Mouse (Mus musculus) thymus, postnatal 25 days (tissue): Measurements from ENCODE around the gene Pik3ip1.

Experiments used
- DNase-seq: peaks from one replicate; pipeline ENCODE4 v3.0.0; 2022

The Pik3ip1 gene

DNA sequence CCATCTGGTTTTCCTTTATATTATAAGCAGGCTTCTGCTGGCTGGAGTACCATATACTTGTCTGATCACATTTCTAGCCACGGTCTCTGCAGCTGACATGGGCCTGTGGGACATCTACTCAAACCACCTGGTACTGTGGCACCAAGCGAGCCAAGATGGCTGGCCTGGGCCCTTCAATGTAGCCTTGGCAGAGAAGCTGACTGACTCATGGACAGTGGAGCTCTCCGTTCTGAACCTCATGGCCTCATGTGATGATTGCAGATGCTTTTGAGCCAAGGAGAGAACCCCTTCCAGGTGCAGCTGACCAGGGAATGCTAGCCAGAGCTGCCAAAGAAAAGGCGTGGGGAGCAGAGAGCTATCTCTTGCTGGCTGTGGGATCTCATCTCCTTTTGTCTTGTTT lies 24.4 kb upstream of the Pik3ip1 start:
- DNase-seq = no peak

DNA sequence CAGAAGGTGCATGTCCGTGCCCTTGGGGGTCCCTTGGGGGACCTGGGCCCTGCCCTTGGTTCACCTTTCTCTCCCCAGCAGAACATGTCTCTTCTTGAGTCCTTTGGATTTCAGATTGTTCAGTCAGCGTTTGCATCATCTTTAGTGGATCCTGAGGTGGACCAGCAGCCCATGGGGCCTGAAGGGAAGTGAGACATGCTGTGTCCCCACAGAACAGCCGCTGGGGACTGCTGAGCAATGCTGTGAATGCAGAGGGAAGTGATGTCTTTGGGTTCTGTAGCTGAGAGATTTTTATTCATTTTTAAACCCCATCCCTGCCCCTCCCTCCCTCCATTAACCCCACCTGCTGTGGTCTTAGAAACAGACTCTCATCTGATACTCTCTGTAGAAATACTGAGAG lies 22.3 kb upstream of the Pik3ip1 start:
- no peak for DNase-seq

DNA sequence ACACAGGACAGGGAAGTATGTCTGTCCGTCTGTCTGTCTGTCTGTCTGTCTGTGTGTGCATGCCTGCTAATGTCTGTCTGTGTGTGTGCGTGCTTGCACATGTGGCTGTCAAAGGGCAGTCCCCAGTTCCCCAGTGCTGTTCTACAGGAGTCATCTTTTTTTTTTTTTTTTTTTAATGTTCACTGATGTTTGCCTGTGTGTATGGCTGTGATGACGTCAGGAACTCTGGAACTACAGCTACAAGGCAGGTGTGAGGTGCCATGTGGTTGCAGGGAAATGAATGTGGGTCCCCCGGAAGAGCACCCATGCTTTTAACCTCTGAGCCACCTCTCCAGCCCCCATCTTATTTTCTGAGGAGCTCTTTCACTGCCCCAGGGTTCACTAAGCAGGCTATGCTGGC lies 20.3 kb upstream of the Pik3ip1 start:
- peak; percentile 50 for DNase-seq

DNA sequence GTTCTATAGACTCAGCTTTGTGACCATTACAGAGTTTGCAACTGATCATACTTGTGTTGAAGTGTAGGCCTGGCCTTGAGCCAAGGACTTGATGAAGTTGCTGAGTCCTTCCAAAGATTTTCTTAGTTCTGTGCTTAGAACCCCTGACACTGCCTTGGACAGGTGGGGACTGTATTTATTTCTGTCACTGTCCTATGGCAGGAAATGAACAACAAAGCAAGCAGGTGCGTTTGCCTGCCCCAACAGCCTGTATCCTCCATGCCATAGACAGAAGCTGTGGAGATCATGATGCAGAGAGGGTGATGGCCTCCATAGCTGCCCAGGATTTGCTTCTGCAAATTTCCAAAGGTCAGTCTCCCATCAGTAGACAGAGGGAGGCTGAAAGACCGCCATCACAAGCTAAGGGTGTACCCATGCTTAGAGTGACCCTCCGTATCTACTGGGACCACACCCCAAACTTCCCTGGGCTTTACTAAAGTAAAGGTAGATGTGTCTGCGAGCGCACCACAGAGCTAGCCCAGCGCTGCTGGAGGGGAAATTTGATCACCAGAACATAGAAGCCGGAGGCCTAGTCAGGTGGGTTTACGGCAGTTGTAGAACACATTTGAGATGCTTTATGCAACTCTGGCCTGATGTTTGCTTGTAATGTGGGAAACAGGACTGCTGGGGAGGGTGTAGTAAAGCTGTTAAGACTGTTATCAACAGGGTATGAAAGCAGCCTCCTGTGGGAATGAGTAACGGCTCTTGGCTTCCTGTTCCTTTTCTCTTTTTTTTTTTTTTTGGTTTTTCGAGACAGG lies 19.2 kb upstream of the Pik3ip1 start:
- DNase-seq = peak; percentile 59

DNA sequence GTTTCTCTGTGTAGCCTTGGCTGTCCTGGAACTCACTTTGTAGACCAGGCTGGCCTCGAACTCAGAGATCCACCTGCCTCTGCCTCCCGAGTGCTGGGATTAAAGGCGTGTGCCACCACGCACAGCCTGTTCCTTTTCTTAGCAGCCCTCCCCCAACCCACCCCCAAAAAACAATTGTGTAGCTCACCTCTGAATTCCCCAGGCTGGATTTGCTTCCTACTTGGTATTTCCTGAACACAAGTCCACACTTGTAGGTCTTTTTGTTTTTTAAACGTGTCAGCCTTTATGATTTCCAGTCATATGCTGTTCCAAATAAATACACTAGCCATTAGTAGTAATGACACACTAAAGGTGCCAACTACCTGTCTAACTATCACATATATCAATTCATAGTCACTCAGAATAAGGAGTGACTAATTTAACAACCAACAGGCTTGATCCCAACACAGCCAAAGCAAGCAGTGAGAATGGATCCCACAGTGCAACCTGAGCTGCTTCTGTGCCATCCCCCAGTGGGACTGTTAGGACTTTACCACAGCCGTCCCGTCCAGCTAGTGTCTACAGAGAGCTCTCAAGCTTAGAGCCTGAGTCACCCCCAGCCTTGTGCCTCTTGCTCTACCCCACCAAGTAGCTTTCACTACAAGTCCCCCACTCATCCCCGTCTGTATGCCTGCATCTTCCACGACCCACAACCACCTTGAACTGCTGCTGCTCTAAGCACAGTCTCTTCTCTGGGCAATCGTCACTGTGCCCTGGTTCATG lies 18.4 kb upstream of the Pik3ip1 start:
- no peak for DNase-seq

DNA sequence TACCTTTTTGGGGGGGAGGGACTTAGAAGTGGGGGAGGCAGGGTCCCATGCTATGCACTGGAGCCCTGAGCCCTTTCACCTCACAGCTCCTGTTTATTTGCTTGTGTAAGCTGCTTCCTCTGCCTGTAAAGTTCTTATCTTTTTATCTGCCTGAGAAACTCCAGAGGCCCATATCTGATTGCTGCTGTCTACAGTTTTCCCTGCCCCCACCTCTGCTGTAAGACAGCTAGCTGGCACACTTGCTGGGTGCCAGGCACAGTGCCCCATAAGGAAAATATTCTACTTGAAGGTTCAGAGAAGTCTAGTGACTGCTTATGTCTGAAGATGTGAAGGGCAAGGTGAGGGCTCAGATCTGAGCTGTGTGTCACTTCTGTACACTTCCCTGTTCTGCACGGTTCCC lies 16.9 kb upstream of the Pik3ip1 start:
- DNase-seq = peak; percentile 62

DNA sequence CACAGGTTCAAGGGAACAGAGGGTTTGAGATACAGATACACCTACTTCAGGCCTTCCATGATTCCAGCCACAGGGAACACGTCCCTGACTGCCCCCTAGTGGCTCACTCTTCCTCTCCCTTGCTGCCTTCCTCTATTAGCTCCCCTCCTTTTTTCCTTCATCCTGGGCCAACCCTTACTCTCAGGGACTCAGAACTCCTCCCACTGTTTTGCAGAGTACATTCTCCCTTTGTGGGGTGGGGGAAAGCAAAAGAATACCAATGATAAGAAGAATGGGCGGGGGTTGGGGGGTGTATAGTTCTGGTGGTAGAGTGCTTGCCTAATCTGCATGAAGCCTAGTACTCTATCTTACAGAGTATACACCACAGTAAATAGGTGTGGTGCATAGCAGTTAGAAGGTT lies 16.1 kb upstream of the Pik3ip1 start:
- peak; percentile 70 for DNase-seq

DNA sequence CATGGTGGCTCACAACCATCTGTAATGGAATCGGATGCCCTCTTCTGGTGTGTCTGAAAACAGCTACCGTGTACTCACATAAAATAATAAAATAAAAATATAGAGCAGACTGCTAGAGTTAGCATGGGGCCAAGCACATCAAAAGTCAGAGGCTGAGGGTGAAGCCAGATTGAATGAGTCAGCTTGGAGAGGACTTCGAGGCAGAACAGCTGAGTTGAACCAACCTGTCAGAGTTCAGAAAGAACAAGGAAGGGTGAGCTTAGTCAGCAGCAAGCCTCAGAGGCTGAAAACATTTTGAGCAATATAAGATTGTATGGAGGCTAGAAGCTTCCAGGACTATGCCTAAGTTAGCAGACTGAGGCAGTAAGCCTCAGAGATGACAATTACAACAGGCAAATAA lies 11.9 kb upstream of the Pik3ip1 start:
- DNase-seq = no peak

DNA sequence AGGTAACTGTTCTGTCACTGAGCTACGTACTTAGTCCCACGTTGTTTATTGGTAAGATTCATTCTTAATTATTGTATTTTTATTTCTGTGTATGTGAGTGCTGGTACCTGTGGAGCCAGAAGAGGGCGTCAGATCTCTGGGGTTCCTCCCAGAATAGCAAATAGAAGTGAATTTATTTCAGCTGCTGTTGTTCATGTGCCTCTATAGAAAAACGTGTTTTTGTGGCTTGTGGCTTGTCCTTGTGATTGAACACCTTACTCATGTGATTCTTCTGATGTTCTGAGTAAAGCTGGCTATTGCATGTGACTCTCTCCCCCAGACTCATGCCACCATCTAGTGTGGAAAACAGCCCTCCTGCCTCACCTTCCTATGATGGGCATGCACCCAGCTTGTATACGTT lies 1.9 kb upstream of the Pik3ip1 start:
- peak; percentile 49 for DNase-seq

DNA sequence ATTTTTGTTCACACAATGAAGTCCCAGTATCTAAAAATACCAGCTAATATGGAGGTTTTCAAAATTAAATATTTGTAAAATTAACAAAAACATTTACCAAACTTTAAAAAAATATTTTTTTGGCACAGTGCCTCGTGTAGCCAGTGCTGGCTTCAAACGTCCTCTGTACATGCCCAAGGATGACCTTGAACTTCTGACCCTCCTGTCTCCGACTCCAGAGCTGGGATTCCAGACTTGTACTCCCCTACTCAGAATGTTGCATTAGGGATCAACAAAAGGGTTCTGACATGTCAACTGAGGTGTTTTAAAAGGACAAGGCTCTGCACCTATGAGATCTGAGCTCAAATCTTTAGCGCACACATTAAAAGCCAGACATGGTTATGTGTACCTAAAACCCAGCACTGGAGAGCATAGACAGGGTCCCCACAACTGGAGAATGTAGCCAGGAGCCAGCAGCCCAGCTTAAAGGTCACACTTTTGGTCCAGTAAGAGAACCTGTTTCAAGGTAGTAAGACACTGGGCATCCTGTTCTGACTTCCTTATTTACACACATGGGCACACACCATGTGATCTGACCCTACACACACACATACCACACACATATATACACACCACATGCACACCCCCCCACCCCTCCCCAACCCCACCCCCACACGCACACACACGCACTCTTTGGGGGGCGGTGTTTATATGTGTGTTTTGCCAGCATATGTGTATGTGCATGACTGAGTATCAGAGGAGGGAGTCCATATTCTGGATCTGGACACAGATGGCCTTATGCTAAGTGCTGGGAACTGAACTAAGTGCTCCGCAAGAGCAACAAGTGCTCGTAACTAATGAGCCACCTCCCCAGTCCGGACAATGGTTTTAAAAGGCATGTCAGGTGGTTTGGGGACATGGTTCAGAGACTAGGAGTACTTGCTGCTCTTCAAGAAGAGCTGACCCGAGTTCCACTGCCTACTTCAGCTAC lies 1.1 kb upstream of the Pik3ip1 start:
- DNase-seq = peak; percentile 6

DNA sequence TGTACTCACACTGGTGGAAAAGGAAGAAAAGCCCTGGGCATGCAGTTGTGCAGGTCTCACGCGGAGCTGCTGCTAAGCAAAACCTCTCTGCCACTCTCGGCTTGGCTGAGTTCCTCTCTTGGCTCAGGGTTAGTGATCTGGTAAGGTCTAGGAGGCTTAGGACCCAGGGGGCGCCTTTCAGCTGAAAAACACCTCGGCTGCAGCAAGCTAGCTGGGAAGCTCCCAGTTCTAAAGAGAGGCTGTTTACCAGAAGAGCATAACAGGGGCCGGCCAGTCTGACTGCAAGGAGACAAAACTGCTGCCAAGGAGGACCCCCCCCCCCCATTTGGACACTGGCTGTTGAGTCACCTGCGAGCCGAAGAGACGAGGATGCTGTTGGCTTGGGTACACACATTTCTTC lies 365 bp downstream of the Pik3ip1 start:
- peak; percentile 92 for DNase-seq

DNA sequence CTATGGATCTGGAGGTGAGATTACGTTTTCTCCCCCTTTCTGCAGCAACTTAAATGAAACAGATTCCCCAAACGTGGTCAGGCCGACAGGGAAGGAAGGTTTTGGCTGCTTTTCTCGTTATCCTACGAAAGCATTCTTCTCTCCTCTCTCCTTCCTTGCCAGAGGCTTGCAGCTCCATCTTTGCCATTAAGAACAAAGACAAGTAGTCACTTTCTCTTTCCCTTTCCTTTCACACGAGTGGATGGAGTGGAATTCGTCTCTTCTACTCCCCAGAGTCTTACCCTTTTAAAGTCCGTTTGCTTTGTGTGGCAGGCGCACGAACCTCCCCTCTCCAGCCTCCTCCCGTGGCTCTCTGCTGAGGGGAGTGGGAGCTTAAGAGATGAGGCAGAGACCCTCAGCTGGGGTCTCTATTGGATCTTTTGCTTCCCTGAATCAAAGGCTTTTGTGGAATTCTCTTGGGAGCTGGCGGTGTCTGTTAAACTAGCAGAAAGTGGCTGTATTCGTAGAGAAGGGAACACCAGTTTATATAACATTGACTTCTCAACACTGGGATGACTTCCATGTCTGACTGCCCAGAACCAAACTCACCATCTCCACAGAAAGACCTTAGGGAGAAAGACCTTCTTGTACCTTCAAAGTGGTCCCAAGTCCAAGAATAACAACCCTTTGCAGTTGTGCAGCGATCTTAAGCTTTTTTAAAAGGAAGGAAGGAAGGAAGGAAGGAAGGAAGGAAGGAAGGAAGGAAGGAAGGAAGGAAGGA lies 970 bp downstream of the Pik3ip1 start:
- no peak for DNase-seq

DNA sequence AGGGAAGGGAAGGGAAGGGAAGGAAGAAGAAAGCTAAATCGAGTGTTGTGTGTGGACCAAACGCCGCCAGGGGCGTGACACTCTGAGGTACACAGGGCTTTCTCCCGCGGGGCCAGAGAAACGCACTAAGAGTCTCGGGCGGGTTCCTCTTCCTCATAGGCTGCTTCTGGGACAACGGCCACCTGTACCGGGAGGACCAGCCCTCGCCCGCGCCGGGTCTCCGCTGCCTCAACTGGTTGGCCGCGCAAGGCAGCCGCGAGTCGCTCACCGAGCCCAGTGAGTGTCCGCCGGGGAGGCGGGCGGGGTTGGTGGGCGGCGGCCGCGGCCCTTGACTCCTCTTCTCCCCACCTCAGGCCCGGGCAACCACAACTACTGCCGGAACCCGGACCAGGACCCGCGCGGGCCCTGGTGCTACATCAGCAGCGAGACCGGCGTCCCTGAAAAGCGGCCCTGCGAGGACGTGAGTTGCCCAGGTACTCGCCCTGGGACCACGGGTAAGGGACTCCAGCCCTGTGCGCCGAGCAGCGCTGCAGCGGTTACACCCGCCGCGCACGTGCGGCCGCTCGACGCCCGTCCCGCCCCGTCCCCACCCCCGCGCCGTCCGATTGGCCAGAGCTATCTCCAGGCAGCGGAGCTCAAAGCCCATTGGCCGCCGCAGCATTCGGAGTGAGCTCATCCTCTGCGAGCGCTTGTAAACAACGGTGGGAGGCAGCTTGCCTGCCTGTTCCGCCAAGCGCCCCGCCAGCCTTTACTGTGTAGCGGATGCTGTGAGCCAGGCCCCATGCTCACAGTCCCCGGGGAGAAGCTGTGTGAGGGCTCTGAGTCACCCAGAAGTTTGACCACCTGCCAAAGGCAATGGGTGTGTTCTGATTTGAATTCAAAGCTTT lies 1.8 kb downstream of the Pik3ip1 start:
- DNase-seq = peak; percentile 95

DNA sequence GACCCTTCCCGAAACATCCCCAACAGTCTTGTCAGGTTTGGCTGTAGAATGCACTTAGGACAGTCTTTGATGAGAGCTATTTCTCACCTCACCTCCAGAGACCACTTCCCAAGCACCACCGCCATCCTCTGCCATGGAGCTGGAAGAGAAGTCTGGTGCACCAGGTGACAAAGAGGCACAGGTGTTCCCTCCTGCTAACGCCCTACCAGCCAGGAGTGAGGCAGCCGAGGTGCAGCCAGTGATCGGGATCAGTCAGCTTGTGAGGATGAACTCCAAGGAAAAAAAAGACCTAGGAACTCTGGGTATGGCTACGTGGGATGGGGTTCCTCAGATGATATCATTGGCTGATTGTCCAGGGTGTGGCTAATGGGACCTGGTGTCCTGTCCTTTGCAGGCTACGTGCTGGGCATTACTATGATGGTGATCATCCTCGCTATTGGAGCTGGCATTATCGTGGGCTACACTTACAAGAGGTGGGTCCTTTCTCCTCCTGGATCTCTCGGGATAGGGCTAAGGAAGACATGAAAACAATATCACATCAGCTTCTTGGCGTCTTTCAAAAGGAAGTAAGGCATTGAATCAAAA lies 3.0 kb downstream of the Pik3ip1 start:
- no peak for DNase-seq

DNA sequence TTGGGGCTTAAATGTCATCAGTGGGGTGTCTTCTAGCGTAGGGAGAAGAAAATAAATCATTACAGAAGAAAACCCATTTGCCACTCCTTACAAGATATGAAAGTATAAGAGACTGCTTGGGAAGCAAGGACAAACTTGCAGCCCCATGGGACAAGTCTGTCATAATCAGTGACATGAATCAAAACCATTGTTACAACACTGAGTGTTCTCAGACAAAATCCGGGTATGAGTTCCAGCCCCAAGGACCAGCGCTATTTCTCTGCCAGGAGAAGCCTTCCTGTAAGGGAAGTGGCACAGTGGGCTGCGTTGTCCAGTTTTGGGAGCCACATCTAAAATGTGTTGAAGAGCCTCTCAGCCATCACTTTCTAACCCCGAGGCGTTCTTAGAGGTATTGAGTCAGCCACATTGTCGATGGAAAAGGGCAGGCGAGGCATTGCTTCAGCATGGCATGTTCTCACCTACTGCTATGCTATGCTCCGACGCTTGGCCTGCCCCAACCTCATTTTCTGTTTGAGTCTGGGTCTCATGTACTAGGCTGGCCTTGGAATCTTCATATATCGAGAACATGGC lies 4.0 kb downstream of the Pik3ip1 start:
- no peak for DNase-seq

DNA sequence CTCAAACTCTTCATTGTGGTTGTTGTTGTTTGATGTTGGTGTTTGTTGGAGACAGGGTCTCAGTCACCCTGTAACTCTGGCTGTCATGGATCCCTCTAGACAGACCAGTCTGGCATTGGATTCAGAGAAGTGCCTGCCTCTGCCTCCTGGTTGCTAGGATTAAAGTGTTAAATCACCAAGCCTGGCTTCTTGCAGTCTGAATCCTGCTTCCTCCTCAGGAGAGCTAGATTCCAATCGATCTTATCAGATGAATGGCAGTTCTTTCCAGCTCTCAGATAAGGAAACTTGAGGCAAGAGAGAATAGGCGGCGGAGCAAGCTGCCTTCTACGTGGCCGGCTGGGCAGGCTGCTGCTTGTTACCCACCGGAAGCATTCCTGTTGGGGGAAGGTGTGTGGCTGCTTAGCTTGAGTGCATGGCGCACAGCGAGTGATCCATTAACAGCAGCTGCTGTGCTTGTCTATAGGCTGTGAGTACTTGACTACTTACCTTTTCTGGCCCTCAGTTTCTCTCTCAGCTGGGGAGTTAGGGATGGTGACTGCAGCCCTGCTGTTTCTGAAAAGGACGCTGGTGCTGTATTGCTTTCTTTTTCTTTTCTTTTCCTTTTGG lies 4.6 kb downstream of the Pik3ip1 start:
- peak; percentile 69 for DNase-seq

DNA sequence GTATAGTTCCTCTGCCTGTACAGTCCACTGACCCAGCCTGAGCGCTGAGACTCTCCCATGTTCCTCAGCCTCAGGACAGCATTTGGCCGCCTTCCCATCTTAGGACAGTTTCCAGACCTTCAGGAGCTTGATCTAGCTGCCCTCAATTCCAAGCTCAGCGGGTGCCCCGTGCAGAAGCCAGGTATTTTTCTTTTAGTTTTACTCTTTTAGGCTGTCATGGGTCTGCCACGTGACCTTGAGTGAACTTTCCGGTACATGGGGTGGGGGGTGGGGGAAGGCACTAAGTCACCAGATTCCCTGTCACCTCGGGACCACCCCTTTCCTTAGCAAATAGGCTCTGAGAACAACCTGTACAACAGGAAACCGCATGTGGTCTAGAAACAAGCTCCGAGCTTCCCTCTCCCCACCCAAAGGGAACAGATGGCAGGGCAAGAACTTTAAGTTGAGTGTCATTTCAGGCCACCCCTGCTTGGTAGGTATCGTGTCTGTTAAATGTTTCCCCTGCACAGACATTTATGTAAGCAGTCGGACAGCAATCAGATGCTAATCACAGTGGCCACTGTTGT lies 5.5 kb downstream of the Pik3ip1 start:
- DNase-seq = peak; percentile 80

DNA sequence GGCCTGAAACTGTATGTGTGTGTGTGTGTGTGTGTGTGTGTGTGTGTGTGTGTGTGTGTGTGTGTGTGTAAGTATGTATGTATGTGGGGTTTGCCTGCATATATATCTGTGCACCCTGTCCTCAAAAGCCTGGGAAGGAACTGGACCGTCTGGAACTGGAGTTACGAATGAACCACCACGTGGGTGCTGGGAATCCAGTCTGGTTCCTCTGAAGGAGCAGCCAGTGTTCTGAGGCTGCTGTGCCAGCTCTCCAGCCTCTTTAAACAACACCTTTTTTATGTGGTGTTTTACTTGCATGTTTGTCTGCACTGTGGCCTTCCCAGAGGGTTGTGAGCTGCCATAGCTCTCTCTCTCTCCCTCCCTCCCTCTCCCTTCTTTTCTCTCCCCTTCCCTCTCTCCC lies 6.4 kb downstream of the Pik3ip1 start:
- DNase-seq = no peak

DNA sequence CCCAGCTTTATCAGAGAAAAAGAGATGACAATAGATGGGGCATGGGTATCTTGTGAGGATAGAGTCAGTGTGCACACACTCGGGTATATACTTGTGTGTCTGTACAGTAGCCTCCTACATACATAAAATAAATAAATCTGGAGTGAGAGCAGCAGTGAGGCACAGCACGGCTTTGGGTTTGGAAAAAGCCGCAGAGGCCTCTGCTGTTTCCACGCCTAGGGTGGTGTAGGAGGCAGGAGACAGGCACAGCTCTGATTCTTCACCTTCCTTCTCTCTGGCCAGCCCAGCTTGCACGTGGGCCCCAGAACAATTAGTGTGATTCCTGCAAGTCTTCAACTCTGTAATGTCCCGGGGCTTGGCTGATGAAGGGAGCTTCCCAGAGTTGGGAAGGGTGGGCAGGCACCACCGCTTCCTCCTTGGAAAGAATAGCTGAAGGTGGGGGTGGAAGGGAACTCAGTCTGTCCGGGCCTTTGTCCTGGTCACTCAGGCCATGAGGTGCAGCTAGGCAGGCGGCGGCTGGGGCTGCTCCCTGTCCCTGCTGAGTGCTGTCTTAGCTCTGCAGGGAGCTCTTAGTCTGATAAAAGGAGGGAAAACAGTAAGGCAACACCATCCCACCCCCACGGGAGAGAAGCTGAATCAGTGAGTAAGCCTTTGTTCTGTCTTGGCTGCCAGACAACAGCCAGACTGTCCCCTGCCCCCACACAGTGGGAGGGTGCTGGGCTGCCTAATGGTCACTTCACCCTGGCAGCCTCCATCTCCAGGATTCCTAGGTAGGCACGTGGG lies 7.2 kb downstream of the Pik3ip1 start:
- DNase-seq = no peak
